Mouse (Mus musculus) midbrain, embryonic 12.5 days (tissue): Measurements from ENCODE around the gene Olfr1065. TPM values are rescaled to one million over a fixed set of nuclear protein-coding genes. Genes with fewer than 3 reads are reported as not detected.
"Not testable (repeated sequence)": the region's sequence is repeated elsewhere in the genome, so short reads cannot be mapped to it uniquely, and the experiment has no call there.

Experiments used
- ATAC-seq: fragments of 200-750 bp; cut with Nextera tagmentation; 2 replicates; pipeline ENCODE4 v1.8.0; 2017; ENCODE audit warnings: low read depth, moderate TSS enrichment, moderate library complexity; ENCODE audit not compliant: low FRiP score
- H3K27ac ChIP-seq: fragments of 300-500 bp; sonication (generic); replicated peaks from 2 replicates; pipeline ENCODE4 v1.5.1; 2016; ENCODE audit warnings: mild to moderate bottlenecking
- H3K27me3 ChIP-seq: fragments of 300-500 bp; sonication (generic); 2 replicates; pipeline ENCODE4 v1.6.1; 2016; ENCODE audit warnings: mild to moderate bottlenecking
- H3K36me3 ChIP-seq: fragments of 300-500 bp; sonication (generic); 2 replicates; pipeline ENCODE4 v1.6.1; 2016
- H3K4me1 ChIP-seq: fragments of 300-500 bp; sonication (generic); 2 replicates; pipeline ENCODE4 v1.6.1; 2016
- H3K4me2 ChIP-seq: fragments of 300-500 bp; sonication (generic); replicated peaks from 2 replicates; pipeline ENCODE4 v1.6.1; 2016; ENCODE audit warnings: mild to moderate bottlenecking, moderate library complexity
- H3K4me3 ChIP-seq: fragments of 300-500 bp; sonication (generic); 2 replicates; pipeline ENCODE4 v1.5.1; 2016; ENCODE audit warnings: mild to moderate bottlenecking
- H3K9ac ChIP-seq: fragments of 300-500 bp; sonication (generic); replicated peaks from 2 replicates; pipeline ENCODE4 v1.6.1; 2016; ENCODE audit warnings: mild to moderate bottlenecking, moderate library complexity
- H3K9me3 ChIP-seq: fragments of 300-500 bp; sonication (generic); 2 replicates; pipeline ENCODE4 v1.6.1; 2016; ENCODE audit warnings: mild to moderate bottlenecking
- WGBS: fragments of 180-500 bp; shearing (Covaris S2); methylation state at CpG from one replicate; pipeline ENCODE4 v1.1.7; 2016; 5-methylcytosine and 5-hydroxymethylcytosine counted together
- polyA plus RNA-seq: library from polyadenylated mRNA; unstranded; fragments of >200 nt; fragmentation: Nextera tagmentation; extraction: Ambion mirVana; gene quantifications from 2 replicates; pipeline ENCODE4 v1.2.1, GENCODE M21; 2016

The Olfr1065 gene
- polyA plus RNA-seq, result not detected in 2 replicates

GRCm38 (mm10) chr2:86450491-86450890, at the start of gene Olfr1065:
Olfr1065 (minus strand) TSS chr2:86450591.
- H3K27me3 ChIP-seq, H3K4me1 ChIP-seq, H3K27ac ChIP-seq, H3K4me3 ChIP-seq, H3K4me2 ChIP-seq, ATAC-seq, H3K36me3 ChIP-seq, H3K9ac ChIP-seq, H3K9me3 ChIP-seq: not testable (repeated sequence)
- 80% methylated on average over 1 of the region's 1 CpGs for WGBS

- H3K4me3 ChIP-seq, result no peak within 1 kb of the TSS
- no peaks in the 10 kb centered on the region for H3K27me3 ChIP-seq
- WGBS, result 58% methylated on average over 1 of the region's 1 CpGs
- H3K36me3 ChIP-seq, result no peaks in the 10 kb centered on the region
- no peak within 1 kb of the TSS for H3K27ac ChIP-seq
- no peak for ATAC-seq
- no peak within 1 kb of the TSS for H3K4me2 ChIP-seq
- H3K9ac ChIP-seq, result no peak within 1 kb of the TSS
- H3K4me1 ChIP-seq, result no peaks in the 10 kb centered on the region
- H3K9me3 ChIP-seq, result no peaks in the 10 kb centered on the region
Measured at GRCm38 (mm10) chr2:86487286-86487685, 36.9 kb upstream of the Olfr1065 start, which contains the start of gene Olfr228. Olfr228 (minus strand) TSS chr2:86487386.

GRCm38 (mm10) chr2:86464442-86465109, 14.2 kb upstream of the Olfr1065 start:
- H3K4me2 ChIP-seq, result no peak overlapping the region
- H3K9ac ChIP-seq, result no peak overlapping the region
- no peak overlapping the region for H3K27ac ChIP-seq
- 40% methylated on average over 10 of the region's 10 CpGs for WGBS
- no peaks in the 10 kb centered on the region for H3K4me1 ChIP-seq
- H3K27me3 ChIP-seq, result no peaks in the 10 kb centered on the region
- ATAC-seq, result peak; percentile 85
- no peak overlapping the region for H3K4me3 ChIP-seq
- H3K9me3 ChIP-seq, result no peaks in the 10 kb centered on the region
- H3K36me3 ChIP-seq, result no peaks in the 10 kb centered on the region

DNA sequence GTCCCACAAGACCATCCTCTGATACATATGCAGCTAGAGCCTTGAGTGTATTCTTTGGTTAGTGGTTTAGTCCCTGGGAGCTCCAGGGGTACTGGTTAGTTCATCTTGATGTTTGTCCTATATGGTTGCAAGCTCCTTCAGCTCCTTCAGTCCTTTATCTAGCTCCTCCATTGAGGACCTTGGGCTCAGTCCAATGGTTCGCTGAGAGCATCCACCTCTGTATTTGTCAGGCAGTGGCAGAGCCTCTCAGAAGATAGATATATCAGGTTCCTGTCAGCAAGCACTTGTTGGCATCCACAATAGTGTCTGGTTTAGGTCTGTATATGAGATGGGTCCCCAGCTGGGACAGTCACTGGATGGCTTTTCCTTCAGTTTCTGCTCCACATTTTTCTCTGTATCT, 10.0 kb upstream of the Olfr1065 start:
- no peak for ATAC-seq
- H3K4me3 ChIP-seq, result no peak overlapping the region
- H3K27ac ChIP-seq, result no peak overlapping the region
- H3K36me3 ChIP-seq, result no peaks in the 10 kb centered on the region
- H3K9me3 ChIP-seq, result no peaks in the 10 kb centered on the region
- WGBS, result 62% methylated on average over 1 of the region's 1 CpGs
- no peak overlapping the region for H3K9ac ChIP-seq
- H3K27me3 ChIP-seq, result no peaks in the 10 kb centered on the region
- H3K4me1 ChIP-seq, result no peaks in the 10 kb centered on the region
- no peak overlapping the region for H3K4me2 ChIP-seq

DNA sequence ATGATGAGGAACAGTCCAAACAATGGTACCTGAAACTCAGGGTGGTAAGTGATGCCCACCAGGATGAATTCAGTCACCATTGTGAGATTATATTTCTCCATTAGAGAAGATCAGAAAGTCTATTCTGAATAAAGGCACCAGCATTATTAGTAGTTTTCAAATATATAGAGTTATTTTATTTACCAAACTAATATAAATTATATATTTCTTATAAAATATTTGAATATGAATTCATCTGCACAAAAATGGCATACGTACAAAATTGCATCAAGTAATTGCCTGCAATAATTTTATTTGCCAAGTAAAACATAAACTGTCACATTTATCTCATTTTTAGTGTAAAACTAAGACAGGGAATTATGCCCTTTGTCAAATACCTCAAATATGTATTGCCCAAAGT, 5.8 kb upstream of the Olfr1065 start, which contains the start of gene Olfr1066:
Gene Olfr1066 (minus strand): TSS at position 101 of the 400 bp plus-strand sequence.
- Histone ChIP-seq H3K4me3 (no peak within 1 kb of the TSS), H3K4me1 (no peaks in the 10 kb centered on the region), H3K27me3 (no peaks in the 10 kb centered on the region), H3K9me3 (no peaks in the 10 kb centered on the region), H3K27ac (no peak within 1 kb of the TSS), H3K4me2 (no peak within 1 kb of the TSS), H3K36me3 (no peaks in the 10 kb centered on the region), H3K9ac (no peak within 1 kb of the TSS)
- no peak for ATAC-seq
- 90% methylated on average over 1 of the region's 1 CpGs for WGBS

GRCm38 (mm10) chr2:86442101-86442500, 8.3 kb downstream of the Olfr1065 start:
- H3K9ac ChIP-seq, H3K27ac ChIP-seq, ATAC-seq, H3K4me3 ChIP-seq, H3K4me1 ChIP-seq, H3K36me3 ChIP-seq, H3K9me3 ChIP-seq, H3K27me3 ChIP-seq, H3K4me2 ChIP-seq: not testable (repeated sequence)
- 47% methylated on average over 1 of the region's 1 CpGs for WGBS

DNA sequence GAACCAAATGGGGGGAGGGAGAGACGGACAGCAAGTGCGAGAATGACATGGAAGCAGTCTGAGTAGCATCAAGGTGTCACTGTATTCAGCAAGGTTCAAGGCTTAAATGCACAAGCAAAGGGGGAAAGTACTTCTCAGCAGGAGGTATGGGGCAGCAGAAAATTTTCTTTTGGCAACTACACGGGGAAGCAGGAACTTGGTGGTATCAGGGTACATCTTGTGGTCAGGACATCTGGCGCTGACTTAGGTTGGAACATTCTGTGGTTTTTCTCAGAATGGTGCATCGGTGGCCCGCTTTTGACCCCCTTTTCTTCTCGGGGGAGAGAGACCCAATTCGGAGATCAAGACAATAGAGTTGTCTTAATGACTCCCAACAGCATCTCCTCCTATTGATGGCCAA, 21.9 kb downstream of the Olfr1065 start:
- not testable (repeated sequence) for H3K9ac ChIP-seq, H3K4me3 ChIP-seq, H3K27ac ChIP-seq, H3K4me1 ChIP-seq, H3K9me3 ChIP-seq, ATAC-seq, H3K4me2 ChIP-seq, H3K27me3 ChIP-seq, H3K36me3 ChIP-seq
- 84% methylated on average over 8 of the region's 8 CpGs for WGBS

GRCm38 (mm10) chr2:86426649-86427048, 23.7 kb downstream of the Olfr1065 start, which contains the start of gene Olfr1062:
Olfr1062 (minus strand) TSS chr2:86426749.
- H3K4me3 ChIP-seq, H3K4me1 ChIP-seq, H3K27ac ChIP-seq, H3K27me3 ChIP-seq, H3K4me2 ChIP-seq, H3K36me3 ChIP-seq, ATAC-seq, H3K9ac ChIP-seq, H3K9me3 ChIP-seq: not testable (repeated sequence)

- ATAC-seq, result no peak
- no peaks in the 10 kb centered on the region for H3K9me3 ChIP-seq
- no peaks in the 10 kb centered on the region for H3K4me1 ChIP-seq
- 89% methylated on average over 1 of the region's 1 CpGs for WGBS
- no peak within 1 kb of the TSS for H3K27ac ChIP-seq
- H3K4me3 ChIP-seq, result no peak within 1 kb of the TSS
- no peaks in the 10 kb centered on the region for H3K27me3 ChIP-seq
- H3K4me2 ChIP-seq, result no peak within 1 kb of the TSS
- H3K9ac ChIP-seq, result no peak within 1 kb of the TSS
- no peaks in the 10 kb centered on the region for H3K36me3 ChIP-seq
Measured at GRCm38 (mm10) chr2:86413950-86414349, 36.4 kb downstream of the Olfr1065 start, which contains the start of gene Olfr1061. Olfr1061 (minus strand) TSS chr2:86414050.

- no peaks in the 10 kb centered on the region for H3K27me3 ChIP-seq
- no peak overlapping the region for H3K4me3 ChIP-seq
- peak; percentile 47; the same call in 1 of the 2 replicates for ATAC-seq
- H3K27ac ChIP-seq, result no peak overlapping the region
- no peaks in the 10 kb centered on the region for H3K36me3 ChIP-seq
- no peak overlapping the region for H3K4me2 ChIP-seq
- no peaks in the 10 kb centered on the region for H3K4me1 ChIP-seq
- H3K9me3 ChIP-seq, result no peaks in the 10 kb centered on the region
- WGBS, result 91% methylated on average over 2 of the region's 2 CpGs
- H3K9ac ChIP-seq, result no peak overlapping the region
Measured at GRCm38 (mm10) chr2:86395114-86395513, 55.3 kb downstream of the Olfr1065 start.
